Mouse (Mus musculus) stomach, postnatal 0 days (tissue): ENCODE results near the gene 0610009B22Rik. TPM values are rescaled to one million over a fixed set of nuclear protein-coding genes. Genes with fewer than 3 reads are reported as not detected.
"Not testable (repeated sequence)": the region's sequence is repeated elsewhere in the genome, so short reads cannot be mapped to it uniquely, and the experiment has no call there.

Source experiments
- ATAC-seq: fragments of 200-750 bp; cut with Nextera tagmentation; 2 replicates; pipeline ENCODE4 v1.8.0; 2017; ENCODE audit not compliant: low FRiP score, low TSS enrichment
- DNase-seq: peaks from one replicate; pipeline ENCODE4 v3.0.0-alpha.2; 2016; ENCODE audit warnings: low spot score
- H3K27ac ChIP-seq: fragments of 300-500 bp; sonication (generic); replicated peaks from 2 replicates; pipeline ENCODE4 v1.5.1; 2014; ENCODE audit warnings: mild to moderate bottlenecking, control low read depth
- H3K27me3 ChIP-seq: fragments of 300-500 bp; sonication (generic); 2 replicates; pipeline ENCODE4 v1.6.1; 2014; ENCODE audit warnings: low read length; ENCODE audit not compliant: control insufficient read depth, insufficient read depth
- H3K36me3 ChIP-seq: fragments of 300-500 bp; sonication (generic); 2 replicates; pipeline ENCODE4 v1.6.1; 2014; ENCODE audit warnings: low read length, mixed read lengths; ENCODE audit not compliant: control insufficient read depth, insufficient read depth
- H3K4me1 ChIP-seq: fragments of 300-500 bp; sonication (generic); replicated peaks from 2 replicates; pipeline ENCODE4 v1.6.1; 2014; ENCODE audit warnings: antibody characterized with exemption; ENCODE audit not compliant: control insufficient read depth, insufficient read depth
- H3K4me2 ChIP-seq: fragments of 300-500 bp; sonication (generic); replicated peaks from 2 replicates; pipeline ENCODE4 v1.6.1; 2014; ENCODE audit warnings: low read depth, mild to moderate bottlenecking, control low read depth, moderate library complexity
- H3K4me3 ChIP-seq: fragments of 300-500 bp; sonication (generic); 2 replicates; pipeline ENCODE4 v1.5.1; 2014; ENCODE audit warnings: low read depth, low read length, control low read depth
- H3K9ac ChIP-seq: fragments of 300-500 bp; sonication (generic); 2 replicates; pipeline ENCODE4 v1.6.1; 2014; ENCODE audit warnings: mild to moderate bottlenecking, low read length, control low read depth, mixed read lengths
- H3K9me3 ChIP-seq: fragments of 300-500 bp; sonication (generic); 2 replicates; pipeline ENCODE4 v1.6.1; 2016; ENCODE audit warnings: low read length; ENCODE audit not compliant: control insufficient read depth
- CTCF ChIP-seq: IDR thresholded peaks from 2 replicates; pipeline ENCODE4 v1.5.1; 2016; ENCODE audit warnings: antibody characterized with exemption, low read depth, mild to moderate bottlenecking, moderate library complexity
- EP300 ChIP-seq: optimal IDR thresholded peaks from 2 replicates; pipeline ENCODE3; 2016; ENCODE audit warnings: antibody characterized with exemption
- WGBS: fragments of 180-500 bp; shearing (Covaris S2); extraction: QIAGEN DNeasy Blood & Tissue Kit; methylation state at CpG from one replicate; pipeline ENCODE4 v1.1.7; 2014; 5-methylcytosine and 5-hydroxymethylcytosine counted together
- polyA plus RNA-seq: library from polyadenylated mRNA; unstranded; fragments of >200 nt; fragmentation: Nextera tagmentation; extraction: Ambion mirVana; gene quantifications from 2 replicates; pipeline ENCODE4 v1.2.1, GENCODE M21; 2015

0610009B22Rik gene
- polyA plus RNA-seq, 1 experiment from 2014 or later, result 103 TPM

DNA sequence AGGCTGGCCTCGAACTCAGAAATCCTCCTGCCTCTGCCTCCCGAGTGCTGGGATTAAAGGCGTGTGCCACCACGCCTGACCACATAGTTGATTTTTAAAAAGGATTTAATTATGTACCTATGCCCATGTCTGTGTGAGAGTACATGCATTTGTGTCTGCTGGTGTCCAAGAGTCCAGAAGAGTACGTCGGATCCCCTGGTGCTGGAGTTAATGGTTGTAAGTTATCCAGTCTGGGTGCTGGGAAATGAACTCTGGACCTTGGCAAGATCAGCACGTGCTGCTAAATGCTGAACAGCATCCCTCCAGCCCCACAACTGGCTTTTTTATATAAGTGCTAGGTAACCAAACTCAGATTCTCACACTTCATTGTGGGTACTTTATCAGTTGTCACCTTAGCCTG is 17.8 kb downstream of the 0610009B22Rik start:
- TF ChIP-seq CTCF, result no peak
- TF ChIP-seq EP300, result no peak
- ATAC-seq, result no peak
- H3K27ac ChIP-seq, result no peak overlapping the region
- no peak for DNase-seq
- H3K27me3 ChIP-seq, result no peaks in the 10 kb centered on the region
- 92% methylated on average over 7 of the region's 7 CpGs for WGBS
- H3K4me1 ChIP-seq, result no peaks in the 10 kb centered on the region
- H3K9me3 ChIP-seq, result no peaks in the 10 kb centered on the region
- H3K4me3 ChIP-seq, result no peak overlapping the region
- H3K36me3 ChIP-seq, result no peaks in the 10 kb centered on the region
- H3K4me2 ChIP-seq, result no peak overlapping the region
- no peak overlapping the region for H3K9ac ChIP-seq

- H3K9ac ChIP-seq, H3K27me3 ChIP-seq, H3K4me2 ChIP-seq, DNase-seq, H3K4me3 ChIP-seq, H3K27ac ChIP-seq, ATAC-seq, H3K36me3 ChIP-seq, H3K4me1 ChIP-seq, H3K9me3 ChIP-seq: not testable (repeated sequence)
- 84% methylated on average over 7 of the region's 7 CpGs for WGBS
These were observed 23.9 kb downstream of the 0610009B22Rik start for GRCm38 (mm10) chr11:51664747-51665146.

- H3K9me3 ChIP-seq, result no peaks in the 10 kb centered on the region
- 83% methylated on average over 7 of the region's 7 CpGs for WGBS
- H3K9ac ChIP-seq, result no peak overlapping the region
- no peaks in the 10 kb centered on the region for H3K27me3 ChIP-seq
- DNase-seq (no peak), ATAC-seq (no peak)
- H3K27ac ChIP-seq, result no peak overlapping the region
- no peaks in the 10 kb centered on the region for H3K36me3 ChIP-seq
- peaks cover 2% of the 10 kb centered on the region; the same call in 1 of the 2 replicates for H3K4me1 ChIP-seq
- H3K4me2 ChIP-seq, result no peak overlapping the region
- TF ChIP-seq CTCF (no peak), EP300 (no peak)
- no peak overlapping the region for H3K4me3 ChIP-seq
These were observed 26.0 kb downstream of the 0610009B22Rik start for GRCm38 (mm10) chr11:51662632-51663031.

DNA sequence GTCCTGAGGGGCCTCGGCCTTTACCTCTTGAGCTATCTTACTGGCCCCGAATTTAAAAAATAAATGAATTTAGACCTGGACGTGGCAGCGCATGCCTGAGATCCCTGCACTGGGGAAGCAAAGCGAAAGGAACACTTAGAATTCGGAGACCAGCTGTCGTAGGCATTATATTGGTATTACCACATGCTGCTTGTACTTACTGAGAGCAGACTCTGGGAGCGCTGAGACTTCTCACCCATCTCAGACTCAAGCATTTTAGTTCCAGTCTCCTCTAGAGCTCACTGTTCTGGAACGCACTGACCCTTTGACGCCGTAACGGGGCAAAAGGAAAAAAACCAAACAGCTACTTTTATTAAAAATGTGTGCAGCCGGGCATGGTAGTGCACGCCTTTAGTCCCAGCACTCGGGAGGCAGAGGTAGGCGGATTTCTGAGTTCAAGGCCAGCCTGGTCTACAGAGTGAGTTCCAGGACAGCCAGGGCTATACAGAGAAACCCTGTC is 26.8 kb downstream of the 0610009B22Rik start:
- ATAC-seq (no peak), DNase-seq (no peak)
- H3K36me3 ChIP-seq, result no peaks in the 10 kb centered on the region
- no peak overlapping the region for H3K4me2 ChIP-seq
- TF ChIP-seq EP300 (no peak), CTCF (no peak)
- H3K4me1 ChIP-seq, result peaks cover 2% of the 10 kb centered on the region; the same call in 1 of the 2 replicates
- H3K9ac ChIP-seq, result no peak overlapping the region
- H3K9me3 ChIP-seq, result no peaks in the 10 kb centered on the region
- WGBS, result 86% methylated on average over 16 of the region's 16 CpGs
- no peak overlapping the region for H3K4me3 ChIP-seq
- H3K27ac ChIP-seq, result no peak overlapping the region
- no peaks in the 10 kb centered on the region for H3K27me3 ChIP-seq

- Histone ChIP-seq H3K27me3 (no peaks in the 10 kb centered on the region), H3K9me3 (no peaks in the 10 kb centered on the region), H3K9ac (no peak overlapping the region), H3K4me2 (no peak overlapping the region), H3K27ac (peak overlapping the region; percentile 67; the same call in 1 of the 2 replicates), H3K36me3 (no peaks in the 10 kb centered on the region), H3K4me1 (peaks cover 2% of the 10 kb centered on the region; the same call in 1 of the 2 replicates), H3K4me3 (no peak overlapping the region)
- 30% methylated on average over 6 of the region's 6 CpGs for WGBS
- ATAC-seq (peak; percentile 82), DNase-seq (peak; percentile 70)
- TF ChIP-seq CTCF (no peak), EP300 (no peak)
These were observed 30.0 kb downstream of the 0610009B22Rik start for GRCm38 (mm10) chr11:51658705-51659104.

GRCm38 (mm10) chr11:51658291-51658690 is 30.4 kb downstream of the 0610009B22Rik start:
- TF ChIP-seq EP300 (no peak), CTCF (no peak)
- no peak overlapping the region for H3K4me3 ChIP-seq
- H3K4me2 ChIP-seq, result no peak overlapping the region
- ATAC-seq, result 0 out of 2 replicates have a peak, but pooled peaks have one; percentile 15
- no peaks in the 10 kb centered on the region for H3K36me3 ChIP-seq
- peaks cover 2% of the 10 kb centered on the region; the same call in 1 of the 2 replicates for H3K4me1 ChIP-seq
- no peaks in the 10 kb centered on the region for H3K27me3 ChIP-seq
- H3K27ac ChIP-seq, result peak overlapping the region; percentile 67; the same call in 1 of the 2 replicates
- WGBS, result 38% methylated on average over 7 of the region's 7 CpGs
- H3K9me3 ChIP-seq, result no peaks in the 10 kb centered on the region
- H3K9ac ChIP-seq, result no peak overlapping the region
- no peak for DNase-seq
